Mouse (Mus musculus): ENCODE data around the gene Pbxip1.

The Pbxip1 gene

DNA sequence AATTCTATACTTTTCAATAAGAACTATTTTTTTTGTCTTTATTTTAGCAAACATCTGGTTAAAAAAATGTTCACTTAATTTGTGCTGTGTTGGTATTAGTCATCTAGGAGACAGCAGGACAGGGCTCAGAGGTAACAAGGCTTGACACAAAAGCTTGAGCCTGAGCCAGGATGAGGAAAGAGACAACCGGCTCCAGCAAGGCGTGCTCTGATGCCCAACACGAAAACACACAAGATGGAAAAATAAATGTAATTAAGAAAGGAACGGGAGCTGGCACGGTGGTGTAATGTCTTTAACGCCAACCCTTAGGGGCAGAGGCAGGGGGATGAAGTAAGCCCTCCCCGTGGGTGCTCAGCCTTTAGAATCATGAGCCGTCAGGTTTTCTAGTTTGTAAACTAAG is 49.6 kb downstream of the Pbxip1 start:
- in situ Hi-C loops (cut with MboI, MseI) = no loop called here

DNA sequence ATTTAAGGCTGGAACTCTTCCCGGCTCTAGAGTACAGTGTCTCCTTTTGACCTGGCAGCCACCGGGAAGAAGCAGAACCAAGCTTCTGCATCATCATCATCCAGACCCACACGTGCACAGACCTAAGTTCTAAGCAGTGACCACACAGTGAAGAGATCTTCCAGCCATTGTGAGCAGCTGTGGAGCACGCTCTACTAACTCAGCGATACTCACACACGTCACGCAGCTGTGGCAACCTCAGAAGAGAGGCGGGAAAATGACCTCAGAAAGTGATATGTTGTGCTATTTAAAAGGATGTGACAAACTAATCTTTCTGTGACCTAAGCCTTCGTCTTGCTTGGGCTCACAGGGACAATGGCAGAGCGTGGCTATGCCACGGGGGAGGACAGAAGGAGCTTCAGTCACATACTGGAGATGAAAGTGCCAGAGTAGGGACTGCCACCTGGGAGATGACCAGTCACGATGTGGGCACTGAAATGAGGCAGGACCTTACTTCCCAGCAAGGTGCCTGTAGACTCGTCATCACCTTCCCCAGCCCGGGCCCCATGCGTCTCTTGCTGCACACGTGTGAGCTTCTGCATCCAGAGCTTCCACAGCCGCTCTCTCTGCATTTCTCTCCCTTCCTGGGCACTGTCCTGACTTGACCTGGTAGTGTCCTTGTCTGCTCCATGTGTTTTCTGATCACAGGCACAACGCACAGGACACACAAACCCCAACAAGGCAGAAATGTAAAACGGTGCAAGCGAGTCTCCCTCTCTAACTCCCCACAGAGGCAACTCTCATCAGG is 50.6 kb downstream of the Pbxip1 start:
- in situ Hi-C loops (cut with MboI, MseI) = no loop called here

DNA sequence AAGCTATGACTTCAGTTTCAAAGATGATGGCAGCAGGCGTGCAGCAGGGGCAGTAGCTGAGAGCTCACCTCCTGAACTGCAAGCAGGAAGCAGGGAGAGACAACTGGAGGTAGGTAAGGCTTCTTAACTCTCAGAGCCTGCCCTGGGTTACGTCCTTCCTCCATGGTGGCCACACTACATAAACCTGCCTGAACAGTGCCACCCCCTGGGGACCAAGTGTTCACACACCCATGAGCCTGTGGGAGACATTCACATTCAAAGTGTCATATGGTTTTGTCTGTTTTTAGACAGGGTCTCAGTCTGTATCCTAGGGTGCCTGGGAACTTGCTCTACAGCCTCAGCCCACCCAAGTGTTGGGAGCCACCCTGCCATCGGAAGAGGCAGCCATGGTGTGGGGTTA is 54.3 kb downstream of the Pbxip1 start:
- in situ Hi-C loops (cut with MboI, MseI) = no loop called here

GRCm38 (mm10) chr3:89491559-89491958 is 55.1 kb downstream of the Pbxip1 start:
- in situ Hi-C loops (cut with MboI, MseI) = no loop called here

- in situ Hi-C loops (cut with MboI, MseI) = no loop called here
Observed at GRCm38 (mm10) chr3:89492701-89493151, 56.2 kb downstream of the Pbxip1 start.

GRCm38 (mm10) chr3:89494630-89495029 is 58.1 kb downstream of the Pbxip1 start:
- in situ Hi-C loops (cut with MboI, MseI) = no loop called here

GRCm38 (mm10) chr3:89496366-89496765 is 59.9 kb downstream of the Pbxip1 start:
- in situ Hi-C loops (cut with MboI, MseI) = no loop called here

DNA sequence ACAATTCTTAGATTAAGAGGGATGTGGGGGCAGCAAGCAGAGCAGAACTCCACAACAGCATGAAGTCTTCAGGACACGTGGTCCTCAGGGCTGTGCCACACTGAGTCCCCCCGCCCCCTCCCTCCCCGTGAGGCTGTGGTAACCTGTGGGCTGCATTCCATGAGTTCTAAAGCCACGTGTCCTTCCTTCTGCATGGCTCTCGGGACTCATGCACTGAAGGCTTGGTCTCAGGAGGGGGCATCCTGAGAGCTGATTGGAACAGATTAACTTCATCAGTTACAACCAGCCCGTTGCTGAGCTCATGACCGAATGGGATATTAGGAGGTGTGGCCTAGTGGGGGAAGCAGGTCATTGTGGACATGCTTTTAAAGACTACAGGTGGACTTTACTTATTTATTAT is 63.2 kb downstream of the Pbxip1 start:
- in situ Hi-C loops (cut with MboI, MseI) = no loop called here

All from T-helper 2 cell (primary cell).